Mouse (Mus musculus) thymus, adult 18-20 months (tissue): ENCODE results near the gene Cog1.

Experiments used
- DNase-seq, 2 experiments: peaks; one replicate each; pipeline ENCODE4 v3.0.0; 2022; ENCODE audit warnings: mixed read lengths in 2 of 2

The Cog1 gene

DNA sequence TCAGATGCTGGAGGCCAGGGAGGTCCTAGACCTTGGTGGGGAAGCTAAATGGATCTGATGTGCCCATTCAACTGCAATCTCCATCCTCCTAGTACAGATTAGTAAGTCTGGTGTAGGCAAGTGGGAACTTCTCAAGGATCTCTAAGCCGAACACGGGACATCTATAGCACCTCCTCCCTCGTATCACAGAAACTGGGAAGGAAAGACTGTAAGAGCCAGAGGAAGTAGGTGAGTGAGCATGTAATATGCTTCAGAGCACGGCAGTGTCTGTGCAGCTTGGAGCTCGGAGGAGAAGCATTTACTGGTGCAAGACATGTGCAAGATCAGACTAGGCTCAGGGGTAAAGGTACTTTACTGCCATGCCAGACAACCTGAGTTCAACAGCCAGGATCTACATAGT lies 19.9 kb downstream of the Cog1 start:
- no peak for DNase-seq

DNA sequence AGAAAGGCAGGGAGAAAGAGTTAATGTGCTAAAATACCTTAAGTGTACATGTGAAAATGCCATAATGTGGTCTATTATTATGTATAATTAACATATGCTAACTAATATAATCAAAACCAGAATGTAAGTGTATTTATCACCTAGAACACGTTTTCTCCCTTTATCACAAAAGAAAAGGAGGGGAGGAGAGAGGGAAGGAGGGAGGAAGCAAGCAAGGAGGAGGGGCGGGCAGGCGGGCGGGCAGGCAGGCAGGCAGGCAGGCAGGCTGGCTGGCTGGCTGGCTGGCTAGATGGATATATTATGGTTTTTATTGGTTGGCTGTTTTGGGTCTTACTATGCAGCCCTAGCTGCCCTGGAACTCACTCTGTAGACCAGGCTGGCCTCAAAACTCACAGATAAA lies 20.7 kb downstream of the Cog1 start:
- DNase-seq = no peak

DNA sequence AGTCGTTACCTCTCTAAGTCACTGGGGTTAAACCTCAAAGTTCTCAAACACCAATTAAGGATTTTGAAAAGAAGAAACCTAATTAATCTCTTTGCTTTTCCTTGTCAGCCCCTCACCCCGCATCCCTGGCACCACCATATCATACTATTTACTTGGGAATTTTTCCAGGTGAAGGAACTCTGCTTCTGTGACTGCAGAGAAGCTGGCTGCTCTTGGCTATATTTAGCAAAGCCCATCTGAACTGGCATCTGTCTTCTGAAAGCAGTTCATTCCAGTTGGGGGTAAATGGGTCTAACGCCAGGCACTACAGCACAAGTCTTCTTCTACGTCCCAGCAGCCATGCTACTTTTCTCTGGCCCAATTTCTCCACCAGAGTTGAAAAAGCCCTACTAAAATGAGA lies 24.6 kb downstream of the Cog1 start:
- no peak for DNase-seq

DNA sequence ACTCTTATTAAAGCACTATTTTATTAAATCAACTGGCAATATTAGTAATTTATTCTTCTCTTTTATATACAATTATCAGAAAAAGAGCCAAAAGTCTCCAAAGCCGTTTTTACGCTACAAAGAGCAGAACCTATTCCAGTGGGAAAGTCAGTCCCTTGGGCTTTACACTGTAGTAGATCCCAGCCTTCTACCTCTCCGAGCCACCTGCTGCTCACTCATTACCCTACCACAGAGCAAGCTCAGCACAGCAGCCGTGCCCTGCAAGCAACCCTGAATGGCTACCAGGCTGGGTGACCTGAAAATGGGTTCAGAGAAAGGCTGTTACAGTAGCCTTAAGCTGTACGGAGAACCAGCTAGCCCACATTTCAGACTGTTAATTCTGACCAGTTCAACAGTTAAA lies 25.6 kb downstream of the Cog1 start:
- DNase-seq = no peak

DNA sequence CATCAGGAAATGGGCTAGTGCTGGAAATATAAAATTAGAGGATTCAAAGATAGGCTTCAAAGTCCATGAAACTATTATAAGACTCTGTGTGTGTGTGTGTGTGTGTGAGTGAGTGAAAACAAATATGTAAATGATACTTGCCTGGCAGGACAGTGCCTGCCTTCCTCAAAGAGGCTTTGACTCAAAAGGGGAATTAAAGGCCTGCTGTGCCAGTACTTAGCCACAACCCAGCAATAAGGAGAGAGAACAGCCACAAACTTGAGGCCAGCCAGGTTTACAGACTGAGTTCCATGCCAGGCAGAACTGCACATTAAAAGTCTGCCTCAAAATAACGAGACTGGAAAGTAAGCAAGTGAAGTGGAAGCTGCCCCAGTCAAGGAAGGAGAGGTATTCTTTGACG lies 27.9 kb downstream of the Cog1 start:
- no peak for DNase-seq

DNA sequence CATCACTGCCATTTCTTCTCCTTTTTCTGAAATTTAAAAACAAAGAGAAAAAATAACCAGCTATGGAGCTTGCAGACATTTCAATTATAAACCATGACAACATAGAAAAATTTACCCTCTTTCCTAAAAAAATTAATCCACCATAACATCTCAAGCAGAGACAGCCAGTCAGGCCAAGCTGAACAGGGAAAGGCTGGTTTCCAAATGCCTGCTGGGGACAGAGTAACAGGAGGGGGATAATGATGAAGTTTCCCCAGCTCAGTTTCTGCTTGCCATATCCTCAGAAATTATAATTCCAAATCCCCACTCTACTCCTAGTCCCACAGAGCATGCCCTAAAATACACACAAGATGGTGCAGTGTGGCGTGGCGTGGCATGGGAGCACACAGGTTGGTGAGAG lies 28.4 kb downstream of the Cog1 start:
- no peak for DNase-seq

DNA sequence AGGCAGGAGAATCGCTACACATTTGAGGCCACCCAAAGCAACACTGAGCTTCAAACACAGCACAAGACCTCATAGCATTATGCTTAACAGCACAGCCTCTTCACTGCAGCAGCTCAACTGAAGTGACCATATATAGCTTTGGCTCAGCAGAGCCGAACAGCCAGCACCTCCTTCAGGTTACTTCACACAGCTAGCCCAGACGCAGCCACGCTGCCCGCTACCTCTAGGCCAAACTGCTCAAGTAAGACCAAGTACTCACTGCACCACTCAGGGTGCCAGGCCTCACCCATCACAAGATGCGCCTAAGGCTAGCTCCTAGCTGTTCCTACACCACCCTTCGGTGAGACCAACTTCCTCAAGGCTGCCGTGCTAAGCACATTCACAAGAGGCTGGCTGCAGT lies 29.4 kb downstream of the Cog1 start:
- no peak for DNase-seq

DNA sequence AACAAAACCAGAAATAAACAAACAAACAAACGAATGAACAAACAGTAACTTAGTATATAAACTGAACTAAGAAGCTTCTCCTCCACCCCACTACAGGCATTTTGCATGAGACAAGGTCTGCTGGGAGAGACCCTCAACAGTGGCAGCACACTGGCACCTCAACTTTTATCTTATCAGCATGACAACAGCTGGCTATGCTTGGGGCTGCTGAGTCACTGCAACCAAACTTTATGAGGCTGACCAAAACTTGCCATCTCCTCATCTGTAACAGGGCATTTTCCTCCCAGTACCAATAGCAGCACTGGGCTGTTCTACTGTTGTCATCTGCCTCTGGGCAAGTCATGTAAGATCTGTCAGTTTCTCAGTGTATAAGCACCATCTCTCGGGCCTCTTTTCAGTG lies 32.0 kb downstream of the Cog1 start:
- DNase-seq = no peak

DNA sequence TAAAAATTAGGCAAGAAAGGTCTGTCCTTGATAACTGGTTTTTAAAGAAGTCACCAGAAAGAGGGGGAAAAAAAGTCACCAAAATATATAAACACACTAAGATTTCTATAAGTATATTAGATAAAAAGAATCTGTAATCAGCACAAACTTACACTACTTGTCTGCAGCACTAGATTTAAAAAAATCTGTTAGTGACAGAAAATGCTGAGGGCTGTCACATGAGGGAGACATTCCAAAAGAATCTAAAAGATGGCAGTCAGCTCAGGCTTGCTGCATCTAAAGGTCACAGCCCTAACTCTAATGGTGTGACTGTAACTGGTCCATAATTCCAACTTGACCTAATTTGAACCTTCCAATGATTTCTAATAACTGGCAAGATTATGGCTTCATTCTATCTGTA lies 33.0 kb downstream of the Cog1 start:
- DNase-seq = no peak

DNA sequence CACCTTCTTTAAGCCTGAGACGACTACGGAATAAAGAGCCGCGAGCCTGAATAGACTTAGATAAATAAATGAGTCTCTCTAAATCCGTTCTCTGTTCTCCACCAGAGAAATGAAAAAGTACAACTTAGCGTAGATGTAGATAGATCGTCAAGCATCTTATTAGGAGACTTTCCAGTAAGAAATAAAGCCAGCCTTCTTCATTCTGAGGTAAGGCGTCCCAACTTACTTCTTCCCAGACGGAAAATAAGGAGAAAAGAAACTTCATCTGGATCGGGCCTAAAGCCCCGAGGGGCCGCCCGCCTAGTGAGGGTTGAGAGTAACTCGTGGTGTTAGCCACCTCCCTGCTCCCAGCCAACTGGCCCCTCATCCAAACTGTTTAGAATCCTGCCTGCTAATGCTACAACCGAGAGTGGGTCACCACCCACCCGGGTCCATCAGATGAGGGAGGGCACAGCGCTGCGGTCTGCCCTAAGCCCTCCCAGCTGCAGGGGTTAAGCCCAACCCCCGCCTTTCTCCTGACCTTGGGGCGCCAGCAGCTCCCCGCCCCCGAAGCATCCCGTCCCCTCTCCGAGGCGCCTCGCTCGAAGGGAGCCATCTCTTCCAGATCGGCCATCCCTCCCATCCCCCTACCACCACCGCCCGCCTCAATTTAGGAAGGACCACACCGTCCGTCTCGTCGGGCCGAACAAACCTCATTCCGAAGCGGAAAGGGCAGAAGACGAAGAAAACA lies 34.1 kb downstream of the Cog1 start:
- DNase-seq = peak; percentile 55 to 67

DNA sequence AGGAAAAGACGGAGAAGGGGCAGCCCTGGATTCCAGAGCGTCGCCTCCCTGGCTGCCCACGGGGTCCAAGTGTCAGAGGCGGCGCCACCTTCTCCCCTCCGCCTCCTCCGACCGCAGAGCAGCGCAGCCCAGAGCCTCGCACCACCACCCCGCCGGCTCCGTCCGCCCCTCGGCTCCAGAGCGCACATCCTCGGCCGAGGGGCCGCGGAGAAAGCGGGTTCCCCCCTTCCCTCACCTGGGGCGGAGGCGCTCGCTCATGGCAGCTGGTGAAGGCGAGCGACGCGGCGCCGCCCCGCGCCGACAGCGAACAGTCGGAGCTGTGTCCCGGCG lies 34.6 kb downstream of the Cog1 start:
- DNase-seq = no peak

DNA sequence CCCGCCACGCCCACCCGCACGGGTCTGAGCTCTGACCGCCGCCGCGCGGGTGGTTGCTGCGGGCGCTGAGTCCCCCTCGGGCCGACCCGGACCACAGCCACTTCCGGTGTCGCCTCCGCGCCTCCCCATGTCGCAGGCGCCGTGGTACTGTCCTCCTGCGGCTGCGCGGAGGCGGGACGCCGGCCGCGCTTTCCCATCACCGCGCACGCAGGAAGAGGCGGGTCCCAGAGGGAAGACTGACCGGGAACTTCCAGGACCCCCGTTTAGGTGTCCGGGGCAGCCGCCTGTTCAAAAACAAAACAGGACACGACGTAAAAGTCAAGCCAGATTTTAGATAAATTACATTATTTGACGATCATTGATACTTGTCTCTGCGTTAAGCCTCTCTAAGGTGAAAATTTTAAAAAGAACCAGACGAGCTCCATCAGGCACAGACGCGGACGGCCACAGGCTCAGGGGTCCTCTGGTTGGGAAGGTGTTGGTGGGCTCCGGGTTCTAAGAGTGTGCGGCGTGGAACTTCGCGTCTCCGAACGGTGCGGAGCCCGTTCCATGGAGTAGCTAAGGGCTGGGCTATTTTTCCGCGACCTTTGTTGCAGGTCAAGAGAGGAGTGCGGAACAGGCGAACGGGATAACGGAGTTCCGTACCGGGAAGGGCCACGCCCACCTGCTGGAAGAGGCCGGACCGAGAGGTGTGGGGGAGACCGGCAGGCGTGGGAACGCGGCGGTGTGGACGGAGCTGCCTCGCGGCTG lies 35.2 kb downstream of the Cog1 start, which contains the start of the genes Fam104a and D11Wsu47e:
Gene Fam104a (minus strand): TSS at position 199 of the 750 bp plus-strand sequence.
Gene D11Wsu47e (plus strand): TSS at position 456 of the 750 bp plus-strand sequence.
- peak; percentile 90 to 93 for DNase-seq

DNA sequence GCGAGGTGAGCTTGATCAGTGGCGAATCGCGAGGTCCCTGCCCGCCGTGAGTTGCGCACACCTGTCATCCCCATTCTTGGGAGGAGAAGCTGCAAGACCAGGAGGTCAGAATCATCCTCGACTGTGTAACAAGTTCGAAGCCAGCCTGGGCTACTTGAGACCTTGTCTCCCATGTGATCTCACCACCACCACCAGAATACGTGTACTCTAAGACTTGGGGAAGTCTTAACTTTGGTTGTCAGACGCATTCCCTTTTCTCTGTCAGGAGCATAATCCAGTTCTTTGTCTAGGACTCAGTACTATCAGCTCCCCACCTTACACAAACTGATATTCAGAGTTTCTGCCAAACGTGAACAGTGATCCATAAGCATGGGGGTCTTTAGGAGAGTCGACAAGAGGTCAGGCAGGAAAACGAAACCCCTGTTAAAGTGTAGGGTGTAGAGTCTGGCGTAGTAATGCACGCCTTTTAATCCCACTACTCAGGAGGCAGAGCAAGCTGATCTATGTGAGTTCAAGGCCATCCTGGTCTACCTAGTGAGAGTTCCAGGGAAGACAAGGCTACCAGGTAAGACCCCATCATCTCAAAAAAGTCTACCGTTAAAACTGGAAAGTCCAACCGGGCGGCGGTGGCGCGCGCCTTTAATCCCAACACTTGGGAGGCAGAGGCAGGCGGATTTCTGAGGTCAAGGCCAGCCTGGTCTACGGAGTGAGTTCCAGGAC lies 35.9 kb downstream of the Cog1 start:
- DNase-seq = no peak

DNA sequence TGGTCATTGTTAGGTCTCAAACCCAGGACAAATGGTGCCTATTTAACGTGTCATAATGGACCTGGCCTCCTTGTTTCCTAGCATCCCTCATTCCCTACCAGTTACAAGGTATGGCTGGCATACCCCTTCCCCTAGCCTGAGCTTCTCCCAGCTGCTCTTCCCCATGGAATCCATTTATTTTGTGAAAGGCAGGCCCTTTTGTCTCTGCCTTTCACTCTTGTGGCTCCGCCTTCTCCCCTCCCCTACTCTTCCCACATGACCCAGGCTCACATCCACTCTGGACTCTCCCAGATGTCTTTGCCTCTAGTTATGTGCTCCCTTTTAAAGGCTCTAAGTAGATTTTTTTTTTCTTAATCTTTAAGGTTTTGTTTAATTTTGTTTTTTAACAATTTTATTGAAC lies 38.1 kb downstream of the Cog1 start:
- DNase-seq = no peak

DNA sequence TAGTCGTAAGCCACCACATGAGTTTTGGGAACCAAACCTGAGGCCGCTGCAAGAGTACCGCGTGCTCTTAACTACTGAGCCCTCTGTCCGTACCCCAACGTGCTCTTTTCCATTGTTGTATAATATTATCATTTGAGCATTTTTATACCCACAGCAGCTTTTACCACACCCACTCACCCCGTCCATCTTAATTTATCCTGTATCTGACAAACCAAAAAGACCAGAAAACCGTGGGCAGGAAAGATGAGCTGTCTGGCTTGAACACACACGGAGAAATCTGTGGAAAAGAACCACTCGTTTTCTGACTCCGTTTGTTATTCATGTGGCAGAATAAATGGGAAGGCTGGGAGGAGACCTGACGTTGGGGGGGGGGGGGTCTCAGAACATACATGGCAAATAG lies 41.5 kb downstream of the Cog1 start:
- no peak for DNase-seq

DNA sequence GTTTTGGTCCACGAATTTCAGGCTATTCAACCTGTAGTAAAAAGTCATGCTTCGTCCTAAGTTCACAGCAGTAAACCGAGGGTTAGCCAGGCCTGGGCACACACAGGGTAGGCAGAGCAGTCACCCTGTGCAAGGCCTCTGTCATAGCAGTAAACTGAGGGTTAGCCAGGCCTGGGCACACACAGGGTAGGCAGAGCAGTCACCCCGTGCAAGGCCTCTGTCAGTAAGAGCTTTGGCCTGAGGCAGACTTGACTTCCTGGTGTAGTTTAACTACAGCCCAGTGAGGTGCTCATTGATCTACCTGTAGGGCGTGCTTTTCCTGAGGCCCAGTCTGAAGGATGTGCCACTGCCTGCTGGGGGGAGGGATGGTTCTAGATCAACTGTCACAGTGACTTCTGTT lies 42.3 kb downstream of the Cog1 start:
- DNase-seq = no peak

DNA sequence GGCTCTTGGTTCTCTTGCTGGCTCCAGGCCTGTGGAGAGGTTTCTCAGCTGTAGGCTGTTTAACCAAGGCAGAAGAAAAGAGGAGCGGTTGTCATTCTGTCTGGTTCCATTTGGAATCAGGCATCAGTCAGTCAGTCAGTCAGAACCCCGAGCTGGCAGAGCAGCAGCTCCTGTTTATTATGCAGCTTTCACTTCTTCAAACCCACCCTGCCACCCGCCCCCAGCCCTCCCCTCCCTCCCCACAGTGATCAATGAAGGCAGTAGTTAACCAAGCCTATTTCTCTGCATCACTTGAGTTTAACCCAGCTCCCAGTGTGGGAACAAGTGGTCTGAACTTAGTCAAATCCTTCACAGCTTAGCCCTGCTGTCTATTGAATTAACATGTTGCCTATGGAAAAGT lies 42.9 kb downstream of the Cog1 start:
- no peak for DNase-seq

DNA sequence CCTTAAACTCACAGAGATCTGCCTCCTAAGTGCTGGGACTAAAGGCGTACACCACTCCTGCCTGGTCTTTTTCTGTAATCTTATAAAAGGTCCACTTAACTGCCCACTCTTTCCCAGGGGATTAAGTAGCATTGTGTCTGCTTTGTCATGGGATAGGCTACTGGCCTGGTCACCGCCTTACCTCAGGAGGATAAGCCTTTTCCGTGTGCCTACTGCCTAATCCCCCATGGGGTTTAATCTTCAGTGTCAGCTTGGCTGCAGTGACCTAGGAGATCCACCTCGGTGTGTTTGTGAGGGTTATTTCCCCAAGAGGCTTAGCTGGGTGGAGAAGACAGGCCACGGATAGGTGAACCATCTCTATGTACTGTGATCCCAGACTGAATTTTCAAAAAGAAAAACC lies 48.6 kb downstream of the Cog1 start:
- DNase-seq = no peak

DNA sequence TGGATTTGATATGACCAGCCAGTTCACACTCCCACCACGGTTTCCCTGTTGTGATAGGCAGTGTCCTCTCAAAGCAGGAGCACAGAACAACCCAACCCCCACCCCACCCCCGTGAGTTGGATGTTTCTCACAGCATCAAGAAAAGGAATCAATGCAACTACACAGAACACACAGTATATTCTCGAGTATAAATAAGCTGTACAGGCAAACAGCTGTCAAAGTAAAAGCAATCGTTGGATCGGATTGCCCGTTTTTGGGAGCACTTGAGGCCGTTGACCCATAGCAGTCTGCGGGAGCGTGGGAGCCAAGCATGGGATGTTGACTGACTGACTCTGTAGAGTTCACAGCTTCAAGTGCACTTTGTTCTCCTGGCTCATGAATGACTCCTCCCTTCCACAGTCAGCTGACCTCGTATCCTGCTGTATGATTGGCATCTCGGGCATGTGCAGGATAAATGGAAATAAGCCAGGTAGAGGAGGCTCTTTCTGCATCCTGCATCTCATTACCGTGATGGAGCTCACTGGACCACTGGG lies 49.1 kb downstream of the Cog1 start:
- no peak for DNase-seq

DNA sequence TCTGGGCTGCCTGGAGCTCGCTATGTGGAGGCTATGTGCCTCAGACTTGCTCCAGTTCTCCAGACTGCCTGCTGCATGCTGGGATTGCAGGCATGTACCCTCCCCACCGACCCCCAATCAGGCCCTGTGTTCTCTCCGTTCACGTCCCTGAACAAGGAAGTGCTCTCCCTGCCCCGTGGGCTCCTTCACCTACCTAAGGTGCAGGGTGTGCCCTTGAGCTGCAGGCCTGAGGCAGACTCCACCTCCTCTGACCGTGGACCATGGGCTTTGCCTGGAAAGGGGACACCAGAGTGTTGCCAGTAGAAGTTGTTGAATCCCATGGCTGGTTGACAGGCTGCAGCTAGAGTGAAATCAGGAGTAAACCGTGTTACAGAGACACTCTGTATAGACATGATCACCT lies 50.7 kb downstream of the Cog1 start:
- DNase-seq = no peak

DNA sequence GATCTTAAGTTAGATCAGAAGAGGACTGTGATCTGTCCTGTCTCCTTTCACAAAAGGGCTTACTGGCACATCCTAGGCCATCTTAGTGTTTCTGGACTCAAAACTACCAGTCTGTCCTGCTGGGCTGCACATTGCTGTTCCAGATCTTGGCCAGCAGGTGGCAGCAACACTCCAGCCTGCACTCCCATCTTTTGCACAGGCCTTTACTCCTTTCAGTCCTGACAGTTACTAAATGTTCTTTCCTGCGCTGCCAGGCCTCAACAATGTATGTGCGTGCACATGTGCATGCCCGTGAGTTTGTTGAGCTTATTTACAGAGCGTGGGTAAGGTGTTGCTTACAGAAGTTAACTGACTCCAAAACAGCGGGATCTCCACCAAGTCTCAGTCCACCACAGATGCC lies 54.8 kb downstream of the Cog1 start:
- DNase-seq = peak; percentile 49 to 61

DNA sequence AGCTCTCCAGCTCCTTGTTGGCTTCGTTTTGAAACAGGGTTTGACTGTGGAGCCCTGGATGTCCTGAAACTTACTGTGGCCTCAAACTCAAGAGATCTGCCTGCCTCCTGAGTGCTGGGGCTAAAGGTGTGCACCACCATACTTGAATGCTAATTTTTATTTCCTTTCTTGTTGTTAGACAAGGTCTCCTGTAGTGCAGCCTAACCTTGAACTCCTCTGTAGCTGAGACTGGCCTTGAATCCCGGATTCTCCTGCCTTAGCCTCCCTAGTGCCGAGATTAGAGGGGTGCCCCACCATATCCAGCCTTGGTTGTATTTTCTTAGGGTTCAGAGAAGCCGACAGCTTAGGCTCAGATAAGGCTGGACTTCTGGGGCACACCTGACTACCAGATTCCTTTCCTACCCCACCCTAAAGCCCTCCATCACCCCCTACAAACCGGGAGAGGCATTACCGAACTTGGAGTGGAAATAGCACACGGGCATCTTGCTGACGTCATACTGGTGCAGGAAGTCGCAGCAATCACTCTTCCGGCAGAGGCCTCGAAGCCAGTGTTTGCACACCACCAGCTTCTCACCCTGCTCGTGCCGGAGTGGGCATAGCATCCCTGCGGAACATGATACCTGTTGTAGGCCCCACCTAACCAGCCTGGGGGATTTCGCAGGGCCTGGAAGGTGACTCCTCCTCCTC lies 57.1 kb downstream of the Cog1 start:
- DNase-seq = no peak

DNA sequence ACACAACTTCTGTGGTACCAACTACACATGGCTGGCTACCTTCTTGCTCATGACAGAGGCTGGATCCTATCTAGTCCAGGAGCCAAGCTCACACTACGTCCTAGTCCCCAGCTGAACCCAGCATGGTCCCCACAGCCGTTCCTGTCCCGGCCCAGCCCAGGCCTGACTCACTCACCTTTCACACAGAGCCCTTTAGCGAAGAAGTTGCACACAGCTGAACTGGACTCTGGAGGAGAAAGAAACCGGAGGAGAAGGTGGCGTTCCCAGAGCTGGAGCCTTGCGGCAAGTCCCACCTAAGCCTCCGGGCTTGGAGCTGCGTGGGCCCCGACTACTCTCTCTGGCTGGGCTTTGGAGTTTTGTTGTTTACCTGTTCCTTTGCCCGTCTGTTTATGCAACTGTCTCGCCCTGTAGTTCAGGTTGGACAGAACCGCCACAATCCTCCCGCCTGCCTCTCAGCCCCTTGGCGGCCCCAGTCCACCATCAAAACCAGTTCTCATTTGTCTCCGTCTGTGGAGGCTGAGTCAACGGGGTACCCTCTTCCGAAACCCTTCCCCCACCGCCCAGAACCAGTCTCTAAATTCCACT lies 59.8 kb downstream of the Cog1 start:
- DNase-seq = no peak
